Mouse (Mus musculus) gastrocnemius, adult 2 months (tissue): ENCODE data around the gene Tmem56. TPM values are rescaled to one million over a fixed set of nuclear protein-coding genes. Genes with fewer than 3 reads are reported as not detected.

Source experiments
- DNase-seq: peaks from one replicate; pipeline ENCODE4 v3.0.0; 2022
- H3K27ac ChIP-seq: fragments of 200-600 bp; 2 replicates; pipeline ENCODE4 v1.8.1; 2022; ENCODE audit warnings: mild to moderate bottlenecking
- H3K4me3 ChIP-seq: fragments of 200-600 bp; 2 replicates; pipeline ENCODE4 v1.8.1; 2022; ENCODE audit warnings: mild to moderate bottlenecking, moderate library complexity
- CTCF ChIP-seq: fragments of 200-600 bp; IDR thresholded peaks from 2 replicates; pipeline ENCODE4 v1.8.1; 2022; ENCODE audit warnings: antibody characterized with exemption, mild to moderate bottlenecking, moderate library complexity
- intact Hi-C: fragments of 180-260 bp; cut with DNase I; formaldehyde crosslinking; loops from one replicate; pipeline ENCODE4 v1.15.1; 2025
- total RNA-seq, 2 experiments: library from RNA; stranded (reverse); gene quantifications; 2 replicates each; pipeline ENCODE4 v1.2.3; 2021

Gene Tmem56
- total RNA-seq, 2 experiments from 2014 or later, result 44.5 to 47.4 TPM

DNA sequence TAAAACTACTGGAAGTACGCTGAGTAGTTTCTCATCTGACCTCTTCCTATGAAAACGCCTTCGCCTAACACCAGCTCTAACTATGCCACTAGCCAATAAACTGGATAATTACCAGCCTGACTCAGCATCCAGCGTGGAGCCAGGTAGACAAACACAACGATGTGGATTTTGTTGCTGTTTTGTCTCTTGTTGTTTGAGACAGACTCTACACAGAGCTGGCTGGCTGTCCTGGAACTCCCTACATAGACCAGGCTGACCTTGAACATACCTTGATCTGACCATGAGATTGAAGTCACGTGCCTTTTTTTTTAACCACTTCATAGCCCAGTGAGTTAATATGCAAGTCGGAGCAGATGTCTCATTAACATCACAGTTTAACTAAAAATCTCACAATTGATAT, 27.4 kb downstream of the Tmem56 start:
- TF ChIP-seq CTCF, result no peak
- intact Hi-C loops, result loop anchor here (5.0 kb wide), 1 partner anchor 38 kb away; no protein-coding TSS in a partner anchor
- DNase-seq, result no peak
- Histone ChIP-seq H3K27ac (peak overlapping the region; percentile 80), H3K4me3 (no peak overlapping the region; the same call in 1 of the 2 replicates)

DNA sequence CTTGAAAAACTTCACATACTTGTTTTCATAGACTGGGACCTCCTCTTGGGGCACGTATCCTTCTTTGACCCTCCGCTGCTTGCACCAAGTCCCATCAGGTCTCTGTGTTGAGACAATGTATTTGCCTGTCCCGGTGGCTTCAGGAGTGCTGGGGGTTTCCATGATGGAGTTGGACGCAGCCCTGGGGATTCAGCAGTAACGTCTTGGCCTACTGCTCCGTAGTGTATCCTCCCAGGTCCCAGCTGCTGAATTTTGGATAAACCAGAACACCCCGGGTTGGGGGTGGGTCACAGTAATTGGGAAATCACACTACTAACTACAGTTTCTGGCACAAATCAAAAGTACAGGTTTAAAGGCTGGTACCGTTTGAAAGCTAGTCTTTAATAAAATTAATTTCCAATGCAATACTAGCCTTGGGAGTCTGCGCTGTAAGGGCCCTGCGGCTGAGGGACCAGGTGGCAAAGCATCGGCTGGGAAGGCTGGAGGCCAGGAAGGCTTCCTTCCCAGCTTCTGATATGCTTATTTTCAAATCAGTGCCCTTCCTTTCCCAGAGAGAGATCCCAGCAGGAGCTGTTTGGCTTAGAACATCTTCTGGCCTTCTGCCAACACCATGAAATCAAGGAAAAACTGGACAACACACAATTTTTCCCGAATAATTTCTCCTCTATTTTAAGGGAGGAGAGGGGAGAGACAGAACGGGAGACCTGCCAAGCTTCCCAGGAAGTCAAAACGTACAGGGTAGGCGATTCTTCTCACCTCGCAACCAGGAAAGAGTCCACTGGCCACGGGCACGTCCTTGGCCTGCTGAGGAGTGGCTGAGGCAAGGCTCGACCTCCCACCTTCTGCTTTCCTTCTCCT, 32.1 kb downstream of the Tmem56 start:
- intact Hi-C loops, result no loop called here

DNA sequence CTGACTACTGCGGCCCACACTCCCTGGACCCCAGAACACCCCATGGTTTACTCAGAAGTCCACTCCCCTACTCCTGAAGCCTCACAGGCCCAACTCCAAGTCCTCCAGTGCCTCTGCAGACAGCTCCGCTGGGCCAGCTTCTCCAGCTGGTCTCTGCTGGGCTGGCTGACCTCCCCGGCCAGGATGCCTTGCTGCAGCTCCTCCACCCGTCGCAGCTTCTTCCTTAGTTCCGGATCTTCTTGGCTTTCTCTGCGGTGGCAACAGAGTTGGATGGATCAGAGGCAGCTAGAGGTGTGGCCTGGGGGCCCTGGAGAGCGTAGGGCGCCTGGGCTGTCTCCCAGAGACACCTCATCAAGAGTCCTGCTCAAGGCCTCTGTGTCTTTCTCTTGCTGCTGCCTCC, 32.9 kb downstream of the Tmem56 start:
- intact Hi-C loops, result no loop called here
- DNase-seq, result peak; percentile 56

More for the DNA sequence above, 32.1 kb downstream of the Tmem56 start:
- Histone ChIP-seq H3K27ac (0 out of 2 replicates have a peak overlapping the region, but pooled peaks have one; percentile 8), H3K4me3 (no peak overlapping the region)
- no peak for TF ChIP-seq CTCF
- DNase-seq, result peak; percentile 28

DNA sequence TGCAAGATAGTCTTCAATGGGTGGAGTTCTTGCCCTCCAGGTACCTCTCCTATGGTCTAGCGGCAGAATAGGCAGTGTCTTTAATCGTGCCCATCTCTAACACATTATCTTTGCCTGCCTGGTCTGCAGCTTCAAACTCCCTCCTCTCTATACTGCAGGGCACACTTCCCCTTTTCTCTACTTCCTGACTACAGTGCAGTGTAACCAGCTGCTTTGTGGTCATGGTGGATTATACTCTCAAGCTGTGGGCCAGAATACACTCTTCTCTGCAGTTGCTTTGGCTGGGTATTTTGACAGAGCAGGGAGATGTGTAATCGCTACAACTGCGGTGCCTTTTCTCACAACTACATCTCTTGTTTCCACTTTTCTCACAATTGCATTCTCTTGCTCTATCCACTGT, 40.0 kb downstream of the Tmem56 start:
- H3K27ac ChIP-seq, result no peak overlapping the region
- no peak overlapping the region for H3K4me3 ChIP-seq
- DNase-seq, result no peak
- intact Hi-C loops, result no loop called here
- no peak for TF ChIP-seq CTCF

More for the DNA sequence above, 32.9 kb downstream of the Tmem56 start:
- TF ChIP-seq CTCF, result no peak
- Histone ChIP-seq H3K4me3 (no peak overlapping the region), H3K27ac (0 out of 2 replicates have a peak overlapping the region, but pooled peaks have one; percentile 8)

DNA sequence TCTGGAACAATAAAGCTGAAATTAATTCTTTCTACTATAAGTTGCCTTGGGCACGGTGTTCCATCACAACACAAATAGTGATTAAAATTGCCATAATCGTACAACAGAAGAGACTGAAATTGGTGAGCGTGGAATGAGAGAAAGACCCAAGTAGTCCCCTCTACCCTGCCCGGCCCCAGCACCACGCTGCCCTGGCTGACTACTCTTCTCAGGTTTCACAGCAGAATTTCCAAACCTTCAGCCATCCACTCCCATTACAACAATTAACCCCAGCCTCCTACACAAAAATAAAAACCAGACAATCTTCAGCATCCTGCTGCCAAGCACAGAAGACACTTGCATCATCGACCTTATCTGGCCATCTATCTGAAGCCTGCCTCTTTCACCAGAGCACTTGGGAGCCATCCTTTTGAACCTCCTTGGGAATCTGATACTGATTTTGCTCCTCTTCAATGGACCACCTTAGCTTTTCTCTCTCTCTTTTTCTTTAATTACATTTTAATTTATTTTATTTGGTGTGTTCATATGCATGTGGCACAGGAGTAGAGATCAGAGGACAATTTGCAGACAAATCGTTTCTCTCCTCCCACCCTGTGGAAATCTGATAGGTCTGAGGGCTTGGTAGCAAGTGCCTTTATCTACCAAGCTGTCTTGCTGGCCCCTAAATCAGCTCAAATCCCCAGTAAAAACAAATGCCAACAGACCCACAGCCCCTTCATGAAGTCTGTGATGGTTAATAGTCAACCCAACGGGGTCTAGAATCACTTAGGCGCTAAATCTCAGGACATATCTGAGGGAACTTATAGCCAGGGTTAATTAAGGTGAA, 40.6 kb downstream of the Tmem56 start:
- Histone ChIP-seq H3K27ac (no peak overlapping the region), H3K4me3 (no peak overlapping the region)
- no peak for TF ChIP-seq CTCF
- no peak for DNase-seq
- intact Hi-C loops, result no loop called here

DNA sequence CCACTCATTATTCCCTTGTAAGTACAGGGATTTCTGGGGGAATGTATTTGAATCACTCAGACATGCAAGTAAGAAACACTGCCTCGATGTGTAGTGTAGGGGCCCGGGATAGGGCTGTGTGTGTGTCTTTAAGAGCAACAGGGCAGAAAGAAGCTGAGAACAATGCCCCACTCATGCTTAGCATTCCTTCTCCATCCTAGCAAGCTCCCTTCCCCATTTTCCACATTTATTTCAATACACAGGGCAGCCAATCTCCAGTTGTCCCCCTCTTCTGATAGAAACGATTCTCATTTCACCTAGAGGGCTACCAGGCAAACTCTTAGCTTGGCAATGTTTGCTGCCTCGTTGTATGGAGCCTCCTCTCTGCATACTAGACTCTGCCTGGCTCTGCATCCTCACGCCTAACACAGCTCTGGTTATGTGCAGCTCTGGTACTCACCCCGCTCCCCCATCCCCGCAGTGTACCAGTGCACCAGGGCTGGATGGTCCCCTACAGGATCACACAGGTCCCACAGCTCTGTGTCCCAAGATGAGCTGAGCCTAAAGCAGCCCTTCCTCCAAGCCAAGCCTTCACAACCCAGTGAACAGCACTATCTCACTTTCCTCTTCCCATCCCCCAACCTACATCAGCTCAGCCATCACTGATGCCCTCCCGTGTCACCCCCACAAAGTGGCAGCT, 42.4 kb downstream of the Tmem56 start:
- no peak overlapping the region for H3K27ac ChIP-seq
- intact Hi-C loops, result no loop called here
- no peak overlapping the region for H3K4me3 ChIP-seq
- DNase-seq, result no peak
- TF ChIP-seq CTCF, result no peak

DNA sequence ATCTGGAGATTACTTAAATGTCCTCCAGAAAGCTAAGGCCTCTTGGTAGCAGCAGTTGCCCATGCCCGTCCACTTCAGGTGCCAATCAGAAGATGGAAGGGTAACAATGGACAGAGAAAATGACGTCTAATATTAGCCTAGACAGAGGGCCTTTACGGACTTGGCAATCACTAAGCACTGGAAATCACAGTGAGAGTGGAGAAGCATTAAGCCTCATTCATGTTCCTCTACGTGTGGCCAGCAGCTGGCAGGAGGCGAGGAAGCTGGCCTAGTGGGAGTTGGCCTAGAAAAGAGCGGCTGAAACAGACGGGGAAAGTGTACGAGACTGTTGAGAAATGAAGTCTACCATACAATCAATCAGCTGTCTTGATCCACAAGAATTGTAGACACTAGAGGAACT, 43.8 kb downstream of the Tmem56 start:
- H3K27ac ChIP-seq, result no peak overlapping the region; the same call in 1 of the 2 replicates
- TF ChIP-seq CTCF, result no peak
- intact Hi-C loops, result no loop called here
- no peak overlapping the region for H3K4me3 ChIP-seq
- peak; percentile 50 for DNase-seq

DNA sequence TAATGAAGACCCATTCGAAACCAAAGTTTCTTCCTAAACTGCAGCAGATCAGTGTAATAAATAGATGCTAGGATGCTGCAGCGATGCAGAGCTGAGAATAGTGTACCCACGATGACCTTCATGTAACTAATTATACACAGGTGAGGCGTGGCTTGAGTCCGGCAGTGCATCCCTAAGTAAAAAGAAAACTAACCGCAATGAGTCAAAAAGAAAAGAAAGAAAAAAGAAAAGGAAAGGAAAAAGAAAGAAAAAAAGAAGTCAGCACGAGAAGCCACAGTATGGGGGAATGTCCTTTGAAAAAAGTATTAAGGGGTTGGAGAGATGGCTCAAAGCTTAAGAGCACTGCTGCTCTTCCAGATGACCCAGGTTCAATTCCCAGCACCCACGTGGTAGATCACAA, 58.1 kb downstream of the Tmem56 start:
- Histone ChIP-seq H3K4me3 (no peak overlapping the region), H3K27ac (no peak overlapping the region)
- intact Hi-C loops, result no loop called here
- no peak for TF ChIP-seq CTCF
- no peak for DNase-seq

DNA sequence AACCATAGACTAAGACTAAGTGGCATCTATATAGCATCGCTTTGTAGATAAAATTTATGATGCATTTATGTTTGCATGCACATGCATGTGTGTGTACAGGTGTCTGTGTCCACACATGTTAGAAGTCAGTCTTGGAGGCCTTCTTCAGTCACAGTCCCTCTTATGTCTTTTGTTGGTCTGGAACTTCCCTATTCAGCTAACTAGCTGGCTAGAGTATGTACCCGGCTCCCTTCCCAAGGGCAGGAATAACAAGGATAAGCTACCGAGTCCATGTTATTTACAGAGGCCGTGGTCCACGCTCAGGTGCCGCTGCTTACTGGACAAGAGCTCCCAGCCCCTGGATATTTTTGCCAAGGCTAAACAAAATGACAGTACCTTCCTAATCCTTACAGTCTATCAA, 58.7 kb downstream of the Tmem56 start:
- DNase-seq, result no peak
- H3K27ac ChIP-seq, result no peak overlapping the region
- intact Hi-C loops, result no loop called here
- H3K4me3 ChIP-seq, result no peak overlapping the region
- TF ChIP-seq CTCF, result no peak

DNA sequence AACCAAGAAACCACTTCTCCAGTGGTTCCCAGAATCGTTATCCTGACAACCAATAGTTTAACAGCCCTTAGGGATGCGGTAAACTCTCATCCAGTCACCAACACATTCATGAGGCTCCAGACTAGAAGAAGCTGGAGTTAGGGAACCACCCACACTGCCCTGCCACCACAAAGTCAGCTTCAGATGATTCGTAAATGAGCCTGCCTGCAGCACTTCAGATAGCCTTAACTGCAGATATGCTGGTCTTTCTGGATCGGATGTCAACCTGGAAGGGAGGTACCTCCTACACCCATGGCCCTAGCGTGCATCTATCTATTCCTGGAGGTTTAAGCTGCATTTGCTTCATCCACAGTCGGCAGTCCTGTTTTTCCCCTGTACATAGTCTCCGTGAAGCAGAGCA, 60.9 kb downstream of the Tmem56 start:
- DNase-seq, result no peak
- intact Hi-C loops, result no loop called here
- H3K27ac ChIP-seq, result no peak overlapping the region
- TF ChIP-seq CTCF, result no peak
- no peak overlapping the region for H3K4me3 ChIP-seq

DNA sequence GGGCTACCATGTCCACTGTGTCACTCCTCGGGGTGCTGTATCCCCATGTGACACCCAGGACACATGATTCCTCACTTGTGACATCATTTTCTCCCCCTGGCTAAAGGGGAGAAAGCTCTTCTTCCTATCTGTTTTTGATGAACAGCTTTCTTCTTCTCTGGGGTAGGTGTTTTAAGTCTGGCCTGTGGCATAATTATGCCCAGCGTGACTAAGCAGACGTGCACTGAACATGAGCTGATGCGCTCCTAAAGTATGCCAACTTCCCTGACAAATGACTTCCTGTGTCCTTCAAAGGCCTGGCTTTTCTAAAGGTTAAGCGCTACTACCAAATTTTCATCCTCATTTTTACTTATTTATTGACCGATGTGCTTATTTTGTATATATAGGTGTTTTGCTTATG, 65.9 kb downstream of the Tmem56 start:
- intact Hi-C loops, result loop anchor here (5.0 kb wide), 1 partner anchor 40 kb away; no protein-coding TSS in a partner anchor
- no peak for DNase-seq
- H3K4me3 ChIP-seq, result no peak overlapping the region
- TF ChIP-seq CTCF, result no peak
- H3K27ac ChIP-seq, result peak overlapping the region; percentile 84

DNA sequence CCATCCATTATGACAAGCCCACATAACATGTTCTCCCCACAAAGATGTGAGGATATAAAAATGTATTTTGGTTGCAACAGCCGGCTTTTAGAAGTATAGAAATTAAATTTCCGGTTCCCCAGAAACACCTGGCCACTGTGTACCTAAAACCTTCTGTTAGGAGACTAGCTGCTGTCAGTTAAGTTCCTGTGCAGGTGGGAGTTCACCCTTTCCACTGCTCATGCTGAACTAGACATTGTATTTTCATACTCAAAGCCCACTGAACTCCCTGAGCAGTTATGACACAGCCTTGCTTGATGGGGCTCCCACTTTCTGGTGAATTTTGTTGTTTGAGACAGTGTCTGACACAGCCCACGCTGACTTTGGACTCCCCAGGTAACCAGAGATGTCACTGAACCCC, 69.4 kb downstream of the Tmem56 start:
- no peak for DNase-seq
- TF ChIP-seq CTCF, result no peak
- intact Hi-C loops, result no loop called here
- no peak overlapping the region for H3K27ac ChIP-seq
- H3K4me3 ChIP-seq, result no peak overlapping the region
